Comparison of ENCODE assay signal across 32 mouse cellular contexts in the genomic region with DNA sequence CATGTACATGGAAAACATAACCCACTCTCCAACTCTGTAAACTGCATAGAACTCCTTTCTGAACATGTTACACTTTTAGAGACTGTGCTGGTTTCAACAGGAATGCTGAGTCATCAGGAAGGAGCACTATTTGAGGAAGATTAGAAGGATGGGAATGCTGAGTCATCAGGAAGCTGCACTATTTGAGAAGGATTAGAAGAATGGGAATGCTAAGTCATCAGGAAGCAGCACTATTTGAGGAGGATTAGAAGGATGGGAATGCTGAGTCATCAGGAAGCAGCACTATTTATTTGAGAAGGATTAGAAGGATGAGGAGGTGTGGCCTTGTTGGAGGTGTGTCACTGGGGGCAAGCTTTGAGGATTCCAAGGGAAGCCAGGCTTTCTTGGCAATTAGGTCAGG. TPM values are rescaled to one million over a fixed set of nuclear protein-coding genes. Genes with fewer than 3 reads are reported as not detected.
DNase-seq lines count a peak whose midpoint lies in the region; ATAC-seq and TF ChIP-seq lines count a peak whose summit lies in the region.
"Had no signal": no experiment of that assay in that cellular context is flagged by ENCODE, and none has a peak within 500 bp of the region (broad histone marks: within the 10 kb centered on the region; RNA-seq: fewer than 3 reads in every experiment).

No protein-coding gene starts in this region.

- peaks cover 20% of the 10 kb centered on the region for H3K9me3 ChIP-seq in megakaryocyte, embryonic 14.5 days
- no peaks in the 10 kb centered on the region for H3K9me3 ChIP-seq in stomach, postnatal 0 days (ENCODE audit: control insufficient read depth, low read length)
- H3K9me3 ChIP-seq: forebrain, embryonic 13.5 days had no signal

- peaks cover 72% of the 10 kb centered on the region for H3K4me1 ChIP-seq in megakaryocyte, embryonic 14.5 days
- no peaks in the 10 kb centered on the region for H3K4me1 ChIP-seq in stomach, postnatal 0 days (replicated peaks; ENCODE audit: control insufficient read depth, insufficient read depth)

- H3K4me2 ChIP-seq in stomach, postnatal 0 days (replicated peaks; ENCODE audit: low read depth): no peak overlapping the region
- H3K4me2 ChIP-seq: forebrain, embryonic 13.5 days; heart, embryonic 13.5 days; hindbrain, embryonic 14.5 days had no signal

- no peak overlapping the region for H3K27ac ChIP-seq in stomach, postnatal 0 days (replicated peaks)
- H3K27ac ChIP-seq: forebrain, embryonic 10.5 days; forebrain, embryonic 13.5 days; heart, adult 2 months; heart, embryonic 10.5 days; heart, embryonic 13.5 days; hindbrain, embryonic 14.5 days had no signal

- DNase-seq in ES-CJ7 (ENCODE audit: low read depth, low spot score) (peak; percentile 63), NIH3T3 (ENCODE audit: low read depth) (peak; percentile 15)
- DNase-seq in stomach, postnatal 0 days (ENCODE audit: low spot score): no peak
- no peak for DNase-seq in lung, adult 18-20 months
- no peak for DNase-seq in adrenal gland, adult 18-20 months (ENCODE audit: low spot score in 2 of 2)
- DNase-seq in yolk sac, embryonic 10.5 days (ENCODE audit: low spot score): no peak
- DNase-seq: adrenal gland, adult 2 months; adrenal gland, postnatal 14 days; cerebellum, adult 11 months; cerebellum, adult 2 months; cerebellum, adult 9-11 months; cerebellum, postnatal 25 days; gastrocnemius, postnatal 10 days; gastrocnemius, postnatal 36 days; heart, adult 2 months; heart, postnatal 14 days; heart, postnatal 4 days; kidney, adult 11 months had no signal

- no peak overlapping the region for H3K9ac ChIP-seq in stomach, postnatal 0 days (ENCODE audit: low read length)
- H3K9ac ChIP-seq: forebrain, embryonic 13.5 days; heart, embryonic 13.5 days; hindbrain, embryonic 14.5 days had no signal

- no peak for ATAC-seq in megakaryocyte, adult 5-6 weeks (ENCODE audit: poor library complexity, severe bottlenecking)
- 0 out of 2 replicates have a peak, but pooled peaks have one; percentile 21 for ATAC-seq in stomach, postnatal 0 days (ENCODE audit: low FRiP score, low TSS enrichment)
- ATAC-seq: CD4-positive, CD25-positive, alpha-beta regulatory T cell, adult 4 months; forebrain, embryonic 13.5 days; forebrain, embryonic 16.5 days had no signal

- TF ChIP-seq EP300 in stomach, postnatal 0 days (optimal IDR thresholded peaks at IDR 0.05): no peak

- H3K27me3 ChIP-seq in megakaryocyte, embryonic 14.5 days (replicated peaks): no peaks in the 10 kb centered on the region
- H3K27me3 ChIP-seq in stomach, postnatal 0 days (ENCODE audit: control insufficient read depth, insufficient read depth, low read length): no peaks in the 10 kb centered on the region
- H3K27me3 ChIP-seq: forebrain, embryonic 13.5 days; heart, embryonic 13.5 days had no signal

- H3K4me3 ChIP-seq in megakaryocyte, embryonic 14.5 days (replicated peaks): peak overlapping the region; percentile 15
- H3K4me3 ChIP-seq in stomach, postnatal 0 days (ENCODE audit: low read depth, low read length): no peak overlapping the region
- H3K4me3 ChIP-seq: forebrain, embryonic 10.5 days; forebrain, embryonic 13.5 days; heart, adult 2 months; heart, embryonic 10.5 days; heart, embryonic 13.5 days had no signal

- H3K36me3 ChIP-seq in megakaryocyte, embryonic 14.5 days (replicated peaks; ENCODE audit: low read length): peaks cover 98% of the 10 kb centered on the region
- H3K36me3 ChIP-seq in stomach, postnatal 0 days (ENCODE audit: control insufficient read depth, insufficient read depth, low read length): peaks cover 6% of the 10 kb centered on the region; the same call in 1 of the 2 replicates

- TF ChIP-seq CTCF in stomach, postnatal 0 days (IDR thresholded peaks at IDR 0.05; ENCODE audit: low read depth): no peak

RNA-seq across cellular contexts. Expression of a gene that starts 20.0 kb away (rescaled TPM):
- 3.1 and 5.9 TPM in 2 replicates for polyA plus RNA-seq in megakaryocyte, embryonic 14.5 days (2012; ENCODE audit: insufficient read depth, low replicate concordance)
- total RNA-seq in megakaryocyte, adult 5-6 weeks (2015): 32.8 and 44.7 TPM in 2 replicates
- 5.5 and 15.9 TPM in 2 replicates for total RNA-seq in megakaryocyte, adult 5-6 weeks (2017)
- 3.9 and 4.3 TPM in 2 replicates for polyA plus RNA-seq in stomach, postnatal 0 days (2015; fragmentation: Nextera tagmentation; extraction: Ambion mirVana)
- 10 to 100 TPM; 27.2 to 32.1 TPM for total RNA-seq in adrenal gland, adult 18-20 months (2021)

RNA-seq across cellular contexts. Expression of a gene that starts 58.2 kb away (rescaled TPM):
- 0.56 TPM in 1 of 2 replicates, not detected in the other for polyA plus RNA-seq in megakaryocyte, embryonic 14.5 days (2012; ENCODE audit: insufficient read depth, low replicate concordance)
- total RNA-seq in megakaryocyte, adult 5-6 weeks (2015): 0.18 and 0.65 TPM in 2 replicates
- not detected in 2 replicates for total RNA-seq in megakaryocyte, adult 5-6 weeks (2017)
- polyA plus RNA-seq in stomach, postnatal 0 days (2015; fragmentation: Nextera tagmentation; extraction: Ambion mirVana): 8.6 and 9.2 TPM in 2 replicates
- 1 to 10 TPM; 2.7 to 4.1 TPM for total RNA-seq in adrenal gland, adult 18-20 months (2021)
- total RNA-seq: gastrocnemius, postnatal 36 days; granulocyte monocyte progenitor cell, adult 5-6 weeks had no signal
- polyA plus RNA-seq: C2C12; CD4-positive, CD25-positive, alpha-beta regulatory T cell, adult 4 months; embryonic facial prominence, embryonic 11.5 days; embryonic facial prominence, embryonic 14.5 days; forebrain, embryonic 10.5 days; forebrain, embryonic 13.5 days; forebrain, embryonic 16.5 days; hindbrain, embryonic 11.5 days; hindbrain, embryonic 14.5 days had no signal

RNA-seq across cellular contexts. Expression of a gene that starts 59.4 kb away (rescaled TPM):
- polyA plus RNA-seq in megakaryocyte, embryonic 14.5 days (2012; ENCODE audit: insufficient read depth, low replicate concordance): 26.7 and 39.7 TPM in 2 replicates
- total RNA-seq in megakaryocyte, adult 5-6 weeks (2015): 490 and 523 TPM in 2 replicates
- total RNA-seq in megakaryocyte, adult 5-6 weeks (2017): 117 and 122 TPM in 2 replicates
- 1,024 and 1,071 TPM in 2 replicates for polyA plus RNA-seq in stomach, postnatal 0 days (2015; fragmentation: Nextera tagmentation; extraction: Ambion mirVana)
- 100 to 1,000 TPM; 593 to 763 TPM for total RNA-seq in adrenal gland, adult 18-20 months (2021)

Comparison
In these comparisons a context has a peak if more than half of its experiments do, and no peak if none do; other contexts are left out.
1. DNase-seq: peak in ES-CJ7 (single experiment) and NIH3T3 (single experiment); none in stomach, postnatal 0 days (single experiment), lung, adult 18-20 months (0 of 2), adrenal gland, adult 18-20 months (0 of 2) and yolk sac, embryonic 10.5 days (single experiment).